Mouse (Mus musculus) NIH3T3 (cell line): ENCODE results near the gene Tmem95.
"Not testable (repeated sequence)": the region's sequence is repeated elsewhere in the genome, so short reads cannot be mapped to it uniquely, and the experiment has no call there.

Source experiments
- DNase-seq: peaks from one replicate; pipeline ENCODE4 v3.0.0-alpha.2; 2012; ENCODE audit warnings: low read depth

Gene Tmem95

DNA sequence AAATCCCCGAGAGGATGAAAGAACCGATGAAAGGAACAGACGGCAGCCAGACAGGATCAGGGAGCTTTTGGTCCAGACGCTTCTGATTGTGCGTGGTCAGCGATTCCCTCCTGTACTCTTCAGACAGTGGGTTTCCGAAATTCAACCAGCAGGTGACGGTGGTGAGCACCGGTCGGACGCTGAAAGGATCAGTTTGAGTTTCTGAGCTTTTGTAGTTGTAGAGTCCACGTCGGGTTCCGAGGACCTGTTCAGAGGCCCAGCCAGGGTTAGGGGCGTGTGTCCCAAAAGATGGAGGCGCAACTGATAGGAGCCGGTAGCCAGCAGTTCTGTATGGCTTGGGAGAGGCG is 2.7 kb upstream of the Tmem95 start:
- peak; percentile 88 for DNase-seq

- no peak for DNase-seq
These were observed 1.9 kb upstream of the Tmem95 start for GRCm38 (mm10) chr11:69879711-69880110.

DNA sequence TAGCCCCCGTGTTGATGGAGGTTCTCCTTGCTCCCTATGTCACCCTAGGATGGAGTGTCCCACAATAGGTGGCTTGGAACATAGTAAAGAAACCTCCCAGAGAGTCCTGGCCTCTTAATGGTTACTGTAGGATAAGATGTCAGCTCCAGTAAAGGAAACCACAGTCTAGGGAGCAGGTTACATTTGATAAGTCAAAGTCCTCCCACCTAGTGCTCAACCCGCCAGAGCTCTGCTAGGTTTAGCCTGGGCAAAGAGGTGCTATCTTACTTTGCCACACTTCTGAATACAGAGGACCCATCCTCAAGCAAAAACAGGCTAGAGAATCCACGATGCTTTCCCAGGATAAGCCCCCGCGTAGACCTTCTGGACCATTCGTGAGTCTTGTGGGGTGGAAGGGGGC is 1.1 kb upstream of the Tmem95 start:
- no peak for DNase-seq

DNA sequence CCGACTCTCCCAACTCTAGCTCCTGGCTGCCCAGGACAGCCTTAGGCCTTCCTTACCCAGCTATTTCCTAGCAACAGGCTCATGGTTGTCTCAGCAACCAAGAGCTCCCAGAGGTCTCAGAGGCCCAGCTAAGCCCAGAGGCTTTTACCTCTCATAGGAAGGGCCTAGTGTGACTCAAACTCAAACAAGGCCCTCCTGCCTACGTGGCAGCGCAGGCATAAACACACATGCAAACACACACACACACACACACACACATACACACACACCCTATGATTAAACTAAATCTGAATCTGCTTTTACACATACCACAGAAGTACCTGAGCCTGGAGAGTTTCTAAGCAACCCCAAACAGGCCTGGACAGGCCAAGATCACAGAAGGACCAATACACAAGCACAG is 581 bp upstream of the Tmem95 start:
- peak; percentile 41 for DNase-seq

DNA sequence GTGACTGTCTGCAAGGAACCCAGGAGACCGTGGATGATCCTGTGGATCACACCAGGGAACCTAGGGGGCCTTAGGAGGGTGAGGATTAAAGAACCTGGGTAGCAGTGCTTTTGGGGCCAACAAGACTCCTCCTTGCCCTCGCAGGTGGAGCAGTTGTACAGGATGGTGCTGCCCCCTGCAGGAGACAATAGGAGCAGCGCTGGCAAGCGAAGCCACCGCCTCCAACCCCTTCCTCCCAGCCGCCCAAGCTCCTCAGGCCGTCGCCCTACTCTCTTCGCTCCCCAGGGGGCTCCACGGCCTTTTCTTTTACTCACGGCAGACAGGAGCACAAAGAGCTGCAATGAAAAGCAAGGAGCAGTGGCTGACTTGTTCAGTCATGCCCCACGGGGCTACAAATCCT is 951 bp downstream of the Tmem95 start:
- DNase-seq = peak; percentile 95

GRCm38 (mm10) chr11:69876186-69876585 is 1.6 kb downstream of the Tmem95 start:
- DNase-seq = peak; percentile 83

GRCm38 (mm10) chr11:69872451-69872850 is 5.4 kb downstream of the Tmem95 start:
- DNase-seq = peak; percentile 59

DNA sequence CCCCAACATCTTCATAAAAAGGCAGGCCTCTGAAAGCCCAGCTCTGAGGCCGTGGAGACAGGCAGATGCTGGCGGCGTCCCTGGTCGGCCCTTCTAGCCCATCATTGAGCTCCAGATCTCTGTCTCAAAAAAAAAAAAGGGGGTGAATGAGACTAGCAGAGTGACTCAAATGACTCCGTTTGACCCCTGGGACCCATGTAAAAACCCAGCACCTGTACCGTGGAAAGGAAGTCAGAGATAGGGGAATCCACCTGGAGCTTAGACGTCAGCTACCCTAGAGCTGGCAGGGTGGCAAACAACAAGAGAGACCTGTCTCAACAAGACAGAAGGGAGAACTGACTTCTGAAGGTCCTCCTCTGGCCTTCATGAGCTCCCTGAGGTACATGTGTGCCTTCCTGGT is 6.0 kb downstream of the Tmem95 start:
- no peak for DNase-seq

DNA sequence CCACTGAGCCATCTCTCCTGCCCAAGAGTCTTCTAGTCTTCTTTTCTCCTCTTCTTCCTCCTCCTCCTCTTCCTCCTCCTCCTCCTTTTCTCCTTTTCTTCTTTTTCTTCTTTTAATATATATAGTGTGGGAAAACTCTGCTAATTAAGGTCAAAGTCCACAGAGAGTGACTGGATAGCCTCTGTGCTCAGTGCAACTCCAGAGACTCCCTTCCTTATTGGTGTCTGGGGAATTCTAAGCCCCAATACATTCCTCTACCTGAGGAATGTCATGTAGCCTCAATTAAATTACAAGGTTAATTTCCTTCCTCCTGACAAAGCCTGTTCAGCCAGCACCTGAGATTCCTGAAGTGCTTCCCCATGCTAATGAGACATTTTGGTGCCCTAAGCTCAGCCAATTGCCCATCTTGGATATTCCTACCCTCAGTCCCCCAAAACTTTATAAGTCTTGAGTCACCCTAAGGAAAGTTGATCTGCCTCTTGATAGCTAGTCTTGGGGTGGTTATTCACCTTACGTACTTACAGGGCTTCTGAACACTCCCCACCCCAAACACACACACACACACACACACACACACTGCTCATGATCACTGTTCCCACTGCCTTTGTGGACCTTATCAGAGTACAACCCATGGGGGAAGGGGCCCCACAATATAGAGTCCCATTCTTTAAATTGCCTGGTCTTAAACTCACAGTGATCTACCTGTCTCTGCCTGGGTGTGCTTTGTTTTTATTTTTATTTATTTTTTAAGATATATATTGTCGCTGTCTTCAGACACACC is 7.3 kb downstream of the Tmem95 start:
- DNase-seq = no peak

GRCm38 (mm10) chr11:69867335-69867734 is 10.5 kb downstream of the Tmem95 start:
- no peak for DNase-seq

DNA sequence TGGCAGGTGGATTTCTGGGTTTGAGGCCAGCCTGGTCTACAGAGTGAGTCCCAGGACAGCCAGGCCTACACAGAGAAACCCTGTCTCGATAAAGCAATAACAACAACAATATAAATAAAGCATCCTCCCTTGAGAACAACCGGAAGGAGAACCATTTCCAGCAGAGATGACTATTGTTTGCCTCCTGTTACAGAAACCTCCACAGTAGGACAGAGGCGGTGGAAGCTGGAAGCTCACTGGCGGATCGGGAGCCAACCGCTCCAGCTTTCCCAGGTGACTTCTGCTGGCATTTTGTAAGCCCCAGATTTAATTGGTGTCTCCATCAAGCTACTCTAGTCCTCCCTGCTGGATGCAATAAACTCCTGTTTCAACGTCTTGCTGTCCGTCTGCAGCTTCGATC is 12.3 kb downstream of the Tmem95 start:
- no peak for DNase-seq

- no peak for DNase-seq
These were observed 13.5 kb downstream of the Tmem95 start for GRCm38 (mm10) chr11:69864138-69864860.

DNA sequence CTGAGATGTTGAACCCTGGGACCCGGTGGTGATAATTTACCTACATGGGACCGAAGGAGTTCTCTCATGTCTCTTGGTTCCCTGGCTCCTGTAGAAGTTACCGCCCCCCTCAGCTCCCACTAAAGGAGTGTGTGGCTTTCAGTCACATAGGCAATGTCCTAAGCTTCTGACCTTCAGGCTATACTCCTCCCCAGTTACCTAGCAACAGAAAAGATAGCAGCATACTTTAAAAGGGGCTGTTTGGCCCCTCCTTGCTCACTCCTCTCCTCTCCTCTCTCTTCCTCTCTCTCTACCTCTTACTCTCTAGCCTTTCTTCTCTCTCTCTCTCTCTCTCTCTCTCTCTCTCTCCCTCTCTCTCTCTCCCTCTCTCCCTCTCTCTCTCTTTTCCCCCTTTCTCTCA is 14.1 kb downstream of the Tmem95 start:
- DNase-seq = not testable (repeated sequence)

- no peak for DNase-seq
These were observed 19.5 kb downstream of the Tmem95 start, which contains the start of gene Tnk1 for GRCm38 (mm10) chr11:69858113-69858998. Gene Tnk1 (minus strand): TSS chr11:69858730.

DNA sequence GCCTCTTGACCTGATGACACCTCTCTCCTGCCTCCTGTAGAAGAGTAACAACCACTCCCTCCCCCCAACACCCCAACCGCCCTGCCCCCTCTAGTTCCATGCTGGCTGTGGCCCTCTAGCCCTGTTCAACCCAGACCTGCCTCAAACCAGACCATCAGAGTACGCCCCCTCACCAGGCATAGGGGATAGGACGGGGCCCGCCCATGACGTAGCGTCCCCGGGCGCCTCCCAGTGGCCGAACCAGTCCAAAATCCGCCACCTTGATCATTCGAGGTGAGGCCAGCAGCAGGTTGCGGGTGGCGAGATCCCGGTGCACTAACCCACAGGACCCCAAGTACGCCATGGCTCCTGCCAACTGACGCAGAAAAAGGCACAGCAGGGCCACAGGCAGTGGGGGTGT is 22.5 kb downstream of the Tmem95 start:
- no peak for DNase-seq

- DNase-seq = no peak
These were observed 23.1 kb downstream of the Tmem95 start for GRCm38 (mm10) chr11:69854680-69855079.

GRCm38 (mm10) chr11:69853994-69854393 is 23.8 kb downstream of the Tmem95 start:
- DNase-seq = no peak

GRCm38 (mm10) chr11:69850754-69851153 is 27.1 kb downstream of the Tmem95 start:
- no peak for DNase-seq

GRCm38 (mm10) chr11:69849884-69850283 is 27.9 kb downstream of the Tmem95 start:
- DNase-seq = no peak

DNA sequence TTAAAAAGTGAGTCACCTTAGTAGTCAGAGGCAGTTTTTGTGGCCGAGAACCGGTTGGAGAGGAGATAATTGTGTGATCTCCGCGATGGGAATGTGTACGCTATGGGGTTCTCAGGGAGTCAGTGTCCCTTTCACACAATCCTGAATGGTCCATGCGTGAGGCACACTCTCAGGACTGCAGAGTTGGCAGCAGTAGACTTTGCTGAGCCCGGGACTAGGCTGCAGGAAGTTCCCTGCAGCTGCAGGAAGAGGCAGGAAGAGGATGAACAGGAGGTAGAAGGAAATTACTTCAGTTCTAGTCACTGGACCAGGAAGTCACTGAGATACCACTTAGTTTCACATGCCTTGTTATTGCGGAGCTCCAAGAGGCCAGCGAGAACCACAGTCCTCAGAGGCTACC is 28.7 kb downstream of the Tmem95 start:
- no peak for DNase-seq

- DNase-seq = no peak
These were observed 29.8 kb downstream of the Tmem95 start for GRCm38 (mm10) chr11:69848021-69848420.
